10 mouse cellular contexts compared by ENCODE assay signal in genomic region chr6:8996301-8996943, GRCm38 (mm10). TPM values are rescaled to one million over a fixed set of nuclear protein-coding genes. Genes with fewer than 3 reads are reported as not detected.
DNase-seq lines count a peak whose midpoint lies in the region; ATAC-seq and TF ChIP-seq lines count a peak whose summit lies in the region.
"Had no signal": no experiment of that assay in that cellular context is flagged by ENCODE, and none has a peak within 500 bp of the region (broad histone marks: within the 10 kb centered on the region; RNA-seq: fewer than 3 reads in every experiment).

No protein-coding gene starts in this region.

- DNase-seq in forebrain, postnatal 0 days: peak; percentile 13
- DNase-seq in NIH3T3 (ENCODE audit: low read depth): peak; percentile 47
- DNase-seq in gastrocnemius, postnatal 10 days: peak; percentile 33
- peak; percentile 9 for DNase-seq in lung, postnatal 14 days
- DNase-seq in left cerebral cortex, adult 11 months (ENCODE audit: low spot score): no peak
- no peak for DNase-seq in left cerebral cortex, adult 2 months (ENCODE audit: extremely low spot score in 1 of 2, low spot score in 2 of 2)

- no peak; the same call in 1 of the 2 replicates for ATAC-seq in forebrain, postnatal 0 days
- no peak for ATAC-seq in forebrain, embryonic 16.5 days
- ATAC-seq in forebrain, embryonic 13.5 days: no peak

- no peaks in the 10 kb centered on the region for H3K9me3 ChIP-seq in forebrain, postnatal 0 days (ENCODE audit: low read length)
- no peaks in the 10 kb centered on the region for H3K9me3 ChIP-seq in forebrain, embryonic 16.5 days (ENCODE audit: control insufficient read depth, low read length)
- no peaks in the 10 kb centered on the region for H3K9me3 ChIP-seq in forebrain, embryonic 13.5 days (replicated peaks)
- H3K9me3 ChIP-seq: megakaryocyte, embryonic 14.5 days had no signal

- 63% methylated on average over 12 of the region's 12 CpGs for WGBS in forebrain, postnatal 0 days
- WGBS in forebrain, embryonic 16.5 days: 62% methylated on average over 12 of the region's 12 CpGs
- 70% methylated on average over 12 of the region's 12 CpGs for WGBS in forebrain, embryonic 13.5 days

- H3K4me1 ChIP-seq in forebrain, postnatal 0 days (ENCODE audit: insufficient read depth): no peaks in the 10 kb centered on the region
- no peaks in the 10 kb centered on the region for H3K4me1 ChIP-seq in forebrain, embryonic 16.5 days (replicated peaks; ENCODE audit: control insufficient read depth, insufficient read depth, low read length)
- no peaks in the 10 kb centered on the region for H3K4me1 ChIP-seq in forebrain, embryonic 13.5 days
- H3K4me1 ChIP-seq: megakaryocyte, embryonic 14.5 days had no signal

- no peaks in the 10 kb centered on the region for H3K36me3 ChIP-seq in forebrain, postnatal 0 days (ENCODE audit: insufficient read depth)
- no peaks in the 10 kb centered on the region for H3K36me3 ChIP-seq in forebrain, embryonic 16.5 days (ENCODE audit: control insufficient read depth, insufficient read depth)
- H3K36me3 ChIP-seq in forebrain, embryonic 13.5 days (ENCODE audit: poor library complexity, severe bottlenecking): no peaks in the 10 kb centered on the region

- no peaks in the 10 kb centered on the region for H3K27me3 ChIP-seq in forebrain, postnatal 0 days (ENCODE audit: insufficient read depth, low read length)
- H3K27me3 ChIP-seq in forebrain, embryonic 16.5 days (replicated peaks; ENCODE audit: control insufficient read depth, insufficient read depth, low read length): no peaks in the 10 kb centered on the region
- no peaks in the 10 kb centered on the region for H3K27me3 ChIP-seq in forebrain, embryonic 13.5 days
- H3K27me3 ChIP-seq: megakaryocyte, embryonic 14.5 days had no signal

- intact Hi-C loops in left cerebral cortex, adult 2 months (cut with DNase I): no loop called here

- no peak overlapping the region for H3K27ac ChIP-seq in forebrain, postnatal 0 days (ENCODE audit: low read depth, low read length)
- H3K27ac ChIP-seq in forebrain, embryonic 16.5 days (ENCODE audit: low read length): no peak overlapping the region
- no peak overlapping the region for H3K27ac ChIP-seq in forebrain, embryonic 13.5 days
- H3K27ac ChIP-seq in left cerebral cortex, adult 2 months: no peak overlapping the region

- H3K4me3 ChIP-seq in forebrain, postnatal 0 days (ENCODE audit: low read depth, low read length): no peak overlapping the region
- H3K4me3 ChIP-seq in forebrain, embryonic 16.5 days (replicated peaks; ENCODE audit: low read length): no peak overlapping the region
- no peak overlapping the region for H3K4me3 ChIP-seq in forebrain, embryonic 13.5 days
- H3K4me3 ChIP-seq in left cerebral cortex, adult 2 months: no peak overlapping the region
- H3K4me3 ChIP-seq: megakaryocyte, embryonic 14.5 days had no signal

- no peak overlapping the region for H3K4me2 ChIP-seq in forebrain, postnatal 0 days (ENCODE audit: low read depth)
- no peak overlapping the region for H3K4me2 ChIP-seq in forebrain, embryonic 16.5 days (ENCODE audit: low read length)
- no peak overlapping the region for H3K4me2 ChIP-seq in forebrain, embryonic 13.5 days

- TF ChIP-seq CTCF in forebrain, postnatal 0 days (IDR thresholded peaks at IDR 0.05; ENCODE audit: low read depth): no peak
- TF ChIP-seq CTCF in left cerebral cortex, adult 2 months (IDR thresholded peaks at IDR 0.05): no peak

- H3K9ac ChIP-seq in forebrain, postnatal 0 days: no peak overlapping the region
- no peak overlapping the region for H3K9ac ChIP-seq in forebrain, embryonic 16.5 days (replicated peaks; ENCODE audit: low read depth, low read length)
- no peak overlapping the region for H3K9ac ChIP-seq in forebrain, embryonic 13.5 days

RNA-seq across cellular contexts. Expression of gene Nxph1, which starts 48.2 kb away (rescaled TPM):
- total RNA-seq in forebrain, postnatal 0 days (2014; rRNA removed): 50.4 and 59.5 TPM in 2 replicates
- polyA plus RNA-seq in forebrain, postnatal 0 days (2015; fragmentation: Nextera tagmentation; extraction: Ambion mirVana): 67.0 and 78.8 TPM in 2 replicates
- 46.7 and 47.6 TPM in 2 replicates for polyA plus RNA-seq in forebrain, embryonic 16.5 days (2015; fragmentation: Nextera tagmentation; extraction: Ambion mirVana)
- under 1 TPM in 1 of 2 experiments, not detected in 1; 0.09 TPM for total RNA-seq in gastrocnemius, postnatal 10 days (2021)
- polyA plus RNA-seq in forebrain, embryonic 13.5 days (2015; fragmentation: Nextera tagmentation; extraction: Ambion mirVana): 23.9 and 31.6 TPM in 2 replicates
- 10 to 100 TPM; 41.0 to 44.1 TPM for total RNA-seq in left cerebral cortex, adult 2 months (2021)
- total RNA-seq: hematopoietic stem cell, adult 5-6 weeks had no signal

Comparison
In these comparisons a context has a peak if more than half of its experiments do, and no peak if none do; other contexts are left out.
1. DNase-seq: peak in forebrain, postnatal 0 days (single experiment), NIH3T3 (single experiment), gastrocnemius, postnatal 10 days (single experiment) and lung, postnatal 14 days (single experiment); none in left cerebral cortex, adult 11 months (single experiment) and left cerebral cortex, adult 2 months (0 of 2).
2. RNA of gene Nxph1, which starts 48.2 kb away (total RNA-seq): 50.4 to 59.5 TPM in forebrain, postnatal 0 days and 41.0 to 44.1 TPM in left cerebral cortex, adult 2 months; 0.09 TPM in gastrocnemius, postnatal 10 days; every median in the first group is over 10 times any median in the second.